Mouse (Mus musculus) cortical plate, adult 2 months (tissue): Measurements from ENCODE around the gene Ccdc194. TPM values are rescaled to one million over a fixed set of nuclear protein-coding genes. Genes with fewer than 3 reads are reported as not detected.

Experiments
- H3K27ac ChIP-seq: fragments of 200-500 bp; 2 replicates; pipeline ENCODE4 v1.5.1; 2012; ENCODE audit warnings: low read length, control low read depth, inconsistent platforms; ENCODE audit not compliant: insufficient read depth
- H3K4me1 ChIP-seq: fragments of 200-500 bp; 2 replicates; pipeline ENCODE4 v1.6.1; 2011; ENCODE audit warnings: low read length; ENCODE audit not compliant: control insufficient read depth, insufficient read depth
- H3K4me3 ChIP-seq: fragments of 200-500 bp; 2 replicates; pipeline ENCODE4 v1.5.1; 2011; ENCODE audit warnings: mild to moderate bottlenecking, low read length, control low read depth; ENCODE audit not compliant: insufficient read depth
- CTCF ChIP-seq: fragments of 200-500 bp; IDR thresholded peaks from 2 replicates; pipeline ENCODE4 v1.5.1; 2011; ENCODE audit warnings: mild to moderate bottlenecking, control low read depth, low read length; ENCODE audit not compliant: insufficient read depth; ENCODE audit errors: extremely low read depth
- POLR2A ChIP-seq: fragments of 200-500 bp; IDR thresholded peaks from 2 replicates; pipeline ENCODE4 v1.6.1; 2011; ENCODE audit warnings: mild to moderate bottlenecking, low read length, control low read depth; ENCODE audit not compliant: insufficient read depth; ENCODE audit errors: extremely low read depth
- polyA plus RNA-seq: library from polyadenylated mRNA; depleted of rRNA; stranded (reverse); fragments of >200 nt; gene quantifications from 2 replicates; pipeline ENCODE4 v1.2.3, GENCODE M21; 2012

The Ccdc194 gene
- polyA plus RNA-seq, 1 experiment: not detected

DNA sequence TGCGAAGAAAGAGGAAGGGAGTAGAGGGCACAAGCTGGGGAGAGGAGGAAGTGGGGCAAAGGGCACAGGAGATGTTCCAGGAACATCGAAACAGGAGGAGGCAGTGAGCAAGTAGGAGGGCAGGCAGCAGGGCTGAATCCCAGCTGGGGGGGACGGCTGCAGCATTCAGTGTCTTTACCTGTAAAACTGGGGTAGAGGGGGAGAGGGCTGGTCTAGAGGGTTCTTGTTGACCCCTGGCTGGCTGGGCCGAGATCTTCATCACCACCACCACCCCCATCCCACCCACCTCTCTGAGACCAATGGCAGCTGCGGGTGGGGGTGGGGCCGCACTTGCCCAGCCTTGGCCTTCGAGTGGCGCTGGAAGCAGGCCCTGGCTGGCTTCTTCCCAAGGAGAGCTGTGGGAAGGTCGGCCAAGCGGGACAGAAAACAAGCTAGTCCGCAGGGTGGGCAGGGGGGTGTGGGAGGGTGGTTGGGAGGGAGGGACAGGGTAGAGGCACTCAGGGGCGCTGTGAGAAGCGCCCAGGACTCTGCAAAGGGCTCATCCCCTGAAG, 43.0 kb upstream of the Ccdc194 start, which contains the start of gene Slc27a1:
Gene Slc27a1, plus strand, starts transcription at position 496 of the 551 bp plus-strand sequence.
- no peak for TF ChIP-seq CTCF
- peak; percentile 35; the same call in 1 of the 2 replicates for TF ChIP-seq POLR2A
- Histone ChIP-seq H3K4me1 (peaks cover 5% of the 10 kb centered on the region; the same call in 1 of the 2 replicates), H3K27ac (peak within 1 kb of the TSS; percentile 47), H3K4me3 (peak within 1 kb of the TSS; percentile 58)

DNA sequence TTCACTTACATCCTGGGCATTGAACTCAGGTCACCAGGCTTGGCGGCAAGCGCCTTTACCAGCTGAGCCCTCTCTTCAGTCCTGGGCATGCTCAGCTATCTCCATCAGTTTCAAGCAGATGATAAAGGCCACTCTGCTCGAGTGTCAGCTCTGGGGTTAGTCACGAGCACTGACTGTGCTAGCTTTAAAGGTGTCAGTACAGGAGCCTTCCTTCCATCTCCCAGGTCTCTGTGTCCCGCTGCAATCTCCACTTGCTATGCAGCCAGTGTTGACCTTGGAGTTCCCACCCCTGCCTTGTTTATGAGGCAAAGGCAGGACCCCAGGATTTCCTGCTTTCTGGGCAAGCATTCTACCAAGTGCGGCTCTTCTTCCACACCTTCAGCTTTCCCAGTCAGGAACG, 42.1 kb upstream of the Ccdc194 start:
- H3K4me1 ChIP-seq: peaks cover 4% of the 10 kb centered on the region; the same call in 1 of the 2 replicates
- no peak for TF ChIP-seq CTCF
- TF ChIP-seq POLR2A: no peak
- H3K27ac ChIP-seq: no peak overlapping the region
- no peak overlapping the region for H3K4me3 ChIP-seq

DNA sequence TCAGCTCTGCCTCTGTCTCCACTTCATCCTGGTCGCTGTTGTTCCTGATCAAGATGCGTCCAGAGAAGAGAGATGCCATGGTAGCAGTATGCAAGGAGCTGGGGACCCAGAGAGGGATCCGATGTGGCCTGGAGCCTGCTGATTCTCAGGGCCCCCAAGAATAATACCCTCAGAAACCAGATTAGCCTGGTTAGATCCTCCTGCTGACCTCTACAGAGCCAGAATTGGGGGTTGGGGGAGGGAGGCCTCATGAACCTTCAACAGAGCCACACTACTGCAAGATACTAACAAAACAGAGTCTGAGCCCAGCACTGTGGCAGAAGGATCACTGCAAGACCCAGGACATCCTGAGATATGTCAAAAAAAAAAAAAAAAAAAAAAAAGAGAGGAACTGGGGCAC, 41.0 kb upstream of the Ccdc194 start, which contains the start of gene Nxnl1:
Gene Nxnl1, minus strand, starts transcription at position 101 of the 400 bp plus-strand sequence.
- H3K4me1 ChIP-seq: peaks cover 2% of the 10 kb centered on the region; the same call in 1 of the 2 replicates
- no peak within 1 kb of the TSS for H3K4me3 ChIP-seq
- H3K27ac ChIP-seq: no peak within 1 kb of the TSS
- TF ChIP-seq CTCF (no peak), POLR2A (no peak)

DNA sequence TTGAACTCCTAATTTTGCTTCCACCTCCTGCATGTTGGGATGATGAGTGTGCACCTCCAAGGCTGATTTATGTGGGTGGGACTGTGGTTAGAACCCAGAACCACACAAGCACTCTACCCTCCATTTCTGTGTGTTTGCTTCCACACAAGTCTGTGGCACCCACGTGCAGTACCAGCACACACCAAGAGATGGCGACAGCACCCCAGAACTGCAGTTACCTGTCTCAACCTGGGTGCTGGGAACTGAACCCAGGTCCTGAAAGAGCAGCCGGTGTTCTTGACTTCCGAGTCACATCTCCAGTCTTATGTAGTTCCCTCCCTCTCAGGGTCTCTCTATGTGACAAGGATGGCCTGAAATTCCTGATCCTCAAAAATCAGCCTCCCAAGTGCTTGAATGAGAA, 38.5 kb upstream of the Ccdc194 start:
- Histone ChIP-seq H3K27ac (no peak overlapping the region), H3K4me3 (no peak overlapping the region), H3K4me1 (no peaks in the 10 kb centered on the region; the same call in 1 of the 2 replicates)
- TF ChIP-seq CTCF (no peak), POLR2A (no peak)

DNA sequence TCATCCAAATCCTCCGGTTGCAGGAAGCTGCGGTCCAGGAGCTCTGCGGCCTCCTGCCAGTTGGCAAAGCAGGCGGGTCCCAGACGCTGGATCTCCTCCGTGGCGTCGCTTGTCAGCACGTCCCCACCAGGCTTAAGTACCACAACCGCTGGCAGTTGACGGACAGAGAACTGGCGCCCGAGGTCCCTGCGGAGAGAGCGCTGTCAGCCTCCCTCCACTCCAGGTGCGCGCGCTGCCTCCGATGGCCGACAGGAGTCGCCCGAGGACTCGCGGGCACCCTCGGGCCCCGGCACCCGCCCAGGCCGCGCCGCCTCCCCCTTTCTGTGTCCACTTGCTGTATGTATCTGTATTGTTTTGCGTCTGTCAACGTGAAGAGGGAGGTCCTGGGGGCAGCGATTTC, 37.2 kb upstream of the Ccdc194 start:
- TF ChIP-seq POLR2A (no peak), CTCF (peak; percentile 44)
- H3K4me3 ChIP-seq: no peak overlapping the region
- H3K4me1 ChIP-seq: no peaks in the 10 kb centered on the region
- H3K27ac ChIP-seq: no peak overlapping the region

DNA sequence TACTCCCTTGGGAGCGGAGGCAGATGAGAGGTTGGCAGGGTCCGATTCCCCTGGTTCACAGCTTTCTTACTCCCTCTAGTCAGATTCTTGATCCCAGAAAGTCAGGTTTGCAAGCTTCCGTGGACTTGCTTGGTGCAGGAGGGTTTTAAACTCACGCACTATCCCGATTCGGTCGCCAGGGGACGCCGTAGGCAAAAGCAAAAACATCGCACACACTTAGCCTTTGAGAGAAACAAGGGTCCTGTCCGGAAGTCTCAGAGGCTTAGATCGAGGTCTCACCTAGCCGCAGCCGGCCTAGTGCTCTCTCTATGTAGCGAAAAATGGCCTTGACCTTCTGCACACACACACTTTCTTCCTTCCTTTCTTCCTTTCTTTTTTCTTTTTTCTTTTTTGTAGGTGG, 35.9 kb upstream of the Ccdc194 start:
- H3K27ac ChIP-seq: no peak overlapping the region
- H3K4me3 ChIP-seq: no peak overlapping the region
- no peaks in the 10 kb centered on the region for H3K4me1 ChIP-seq
- TF ChIP-seq CTCF: peak; percentile 97
- no peak for TF ChIP-seq POLR2A

DNA sequence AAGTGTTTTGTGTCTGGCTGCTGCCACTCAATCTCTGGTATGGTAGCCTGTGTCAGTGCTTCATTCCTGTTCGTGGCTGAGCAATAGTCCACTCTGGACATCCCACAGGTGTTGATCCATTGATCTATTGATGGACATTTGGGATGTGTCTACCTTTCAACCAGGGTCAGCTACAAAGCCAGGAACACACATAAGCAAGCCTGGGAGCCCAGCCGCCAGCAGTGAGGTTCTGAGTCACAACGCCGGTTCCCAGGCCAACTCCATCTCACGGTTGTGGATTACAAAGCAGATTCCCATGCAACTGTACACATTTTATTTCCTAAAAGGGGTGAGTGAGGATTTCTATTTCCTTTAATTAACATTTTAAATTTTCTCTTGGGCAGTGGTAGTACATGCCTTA, 35.3 kb upstream of the Ccdc194 start:
- H3K27ac ChIP-seq: no peak overlapping the region
- H3K4me3 ChIP-seq: no peak overlapping the region
- no peak for TF ChIP-seq CTCF
- no peak for TF ChIP-seq POLR2A
- H3K4me1 ChIP-seq: no peaks in the 10 kb centered on the region

DNA sequence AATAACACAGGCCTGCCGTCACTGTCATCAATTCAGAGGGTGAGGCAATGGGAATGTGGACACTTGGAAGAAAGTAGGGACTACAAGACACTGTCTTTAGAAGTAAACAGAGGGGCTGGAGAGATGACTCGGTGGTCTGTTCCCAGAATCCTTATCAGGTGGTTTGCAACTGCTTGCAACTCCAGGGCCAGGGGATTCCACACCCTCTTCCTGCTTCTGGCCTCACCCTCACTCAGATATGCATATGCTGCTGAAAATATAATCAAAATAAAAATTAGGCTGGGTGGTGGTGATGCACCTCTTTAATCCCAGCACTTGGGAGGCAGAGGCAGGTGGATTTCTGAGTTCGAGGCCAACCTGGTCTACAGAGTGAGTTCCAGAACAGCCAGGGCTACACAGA, 34.6 kb upstream of the Ccdc194 start:
- H3K4me3 ChIP-seq: no peak overlapping the region
- no peak for TF ChIP-seq POLR2A
- TF ChIP-seq CTCF: no peak
- no peak overlapping the region for H3K27ac ChIP-seq
- H3K4me1 ChIP-seq: no peaks in the 10 kb centered on the region

DNA sequence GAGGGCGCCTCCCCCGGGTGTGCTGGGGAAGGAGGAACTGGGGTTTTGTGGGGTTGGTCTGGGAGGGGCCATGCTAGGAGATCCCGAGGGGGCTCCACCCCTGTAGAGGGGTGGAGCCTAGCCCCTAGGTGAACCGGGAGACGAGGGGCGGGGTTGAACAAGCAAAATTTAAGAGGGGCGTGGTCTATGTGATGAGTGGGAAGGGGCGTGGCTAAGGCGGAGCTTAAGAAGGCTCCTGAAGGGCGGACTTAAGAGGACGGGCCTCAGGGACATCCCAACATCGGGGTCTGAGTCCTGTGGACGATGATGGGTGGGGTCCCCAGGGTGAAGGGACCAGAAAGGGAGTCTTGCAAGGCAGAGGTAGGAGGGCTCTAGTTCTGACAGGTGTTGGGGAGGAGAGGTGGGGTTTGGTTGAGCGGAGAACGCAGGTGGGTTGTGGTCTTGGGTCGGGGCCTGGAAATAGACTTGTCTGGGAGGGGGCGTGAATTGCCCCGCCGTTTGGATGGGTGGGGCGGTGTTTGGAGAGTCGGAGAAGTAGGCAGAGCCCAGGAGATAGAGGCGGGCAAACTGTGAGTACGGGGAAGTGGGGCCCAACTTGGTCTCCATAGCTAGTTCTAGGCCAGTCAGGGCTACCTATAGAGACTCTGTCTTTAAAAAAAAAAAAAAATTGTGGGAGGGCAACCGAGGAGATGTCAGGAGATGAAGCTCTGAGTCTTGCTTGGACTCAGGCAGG, 33.6 kb upstream of the Ccdc194 start:
- TF ChIP-seq POLR2A (no peak), CTCF (no peak)
- Histone ChIP-seq H3K4me3 (no peak overlapping the region), H3K27ac (no peak overlapping the region), H3K4me1 (no peaks in the 10 kb centered on the region)
